8 mouse cellular contexts compared by ENCODE assay signal in the genomic region with DNA sequence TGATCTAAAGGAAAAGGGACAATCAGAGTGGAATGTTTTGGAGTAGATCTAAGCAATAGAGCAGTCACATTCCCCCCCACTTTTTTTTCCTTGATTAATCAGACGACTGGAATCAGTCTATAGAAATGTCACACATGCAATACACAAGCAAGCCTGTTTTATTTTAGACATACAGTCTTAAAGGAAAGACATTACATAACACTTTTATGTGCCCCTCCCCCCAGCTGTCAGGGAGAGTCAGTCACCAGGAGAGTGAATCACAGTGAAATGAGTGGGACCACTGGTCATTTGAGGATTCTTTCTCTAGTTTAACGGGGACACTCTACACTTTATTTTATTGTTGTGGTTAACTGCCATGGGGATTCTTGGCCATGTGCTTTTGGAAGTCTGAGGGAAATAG. TPM values are rescaled to one million over a fixed set of nuclear protein-coding genes. Genes with fewer than 3 reads are reported as not detected.
DNase-seq lines count a peak whose midpoint lies in the region; ATAC-seq and TF ChIP-seq lines count a peak whose summit lies in the region.

No protein-coding gene starts in this region.

- H3K9me3 ChIP-seq in forebrain, embryonic 15.5 days = no peaks in the 10 kb centered on the region
- H3K9me3 ChIP-seq in limb, embryonic 14.5 days (ENCODE audit: control insufficient read depth, low read length) = no peaks in the 10 kb centered on the region

- no peaks in the 10 kb centered on the region; the same call in 1 of the 2 replicates for H3K27me3 ChIP-seq in forebrain, embryonic 15.5 days
- peaks cover 16% of the 10 kb centered on the region for H3K27me3 ChIP-seq in limb, embryonic 14.5 days (ENCODE audit: control insufficient read depth, insufficient read depth, low read length)

- H3K4me1 ChIP-seq in forebrain, embryonic 15.5 days = peaks cover 23% of the 10 kb centered on the region
- peaks cover 10% of the 10 kb centered on the region for H3K4me1 ChIP-seq in limb, embryonic 14.5 days (ENCODE audit: control insufficient read depth, insufficient read depth, low read length)

- H3K27ac ChIP-seq in left cerebral cortex, adult 2 months = 0 out of 2 replicates have a peak overlapping the region, but pooled peaks have one; percentile 4
- H3K27ac ChIP-seq in forebrain, embryonic 15.5 days (replicated peaks) = no peak overlapping the region
- H3K27ac ChIP-seq in limb, embryonic 14.5 days (replicated peaks; ENCODE audit: low read depth, low read length) = no peak overlapping the region

- H3K4me3 ChIP-seq in left cerebral cortex, adult 2 months = peak overlapping the region; percentile 80
- H3K4me3 ChIP-seq in forebrain, embryonic 15.5 days = peak overlapping the region; percentile 78
- H3K4me3 ChIP-seq in limb, embryonic 14.5 days (replicated peaks; ENCODE audit: low read length) = peak overlapping the region; percentile 75

- ATAC-seq in forebrain, embryonic 15.5 days (replicated peaks) = no peak
- no peak for ATAC-seq in limb, embryonic 14.5 days (ENCODE audit: low FRiP score, low read depth)

- TF ChIP-seq CTCF in left cerebral cortex, adult 2 months (IDR thresholded peaks at IDR 0.05) = no peak

- intact Hi-C loops in left cerebral cortex, adult 2 months (cut with DNase I) = loop anchor here (5.0 kb wide), 2 partner anchors 116 to 124 kb away; no protein-coding TSS in a partner anchor
- intact Hi-C loops in left cerebral cortex, postnatal 36 days (cut with DNase I) = loop anchor here (5.0 kb wide), 1 partner anchor 116 kb away; no protein-coding TSS in a partner anchor

- H3K36me3 ChIP-seq in forebrain, embryonic 15.5 days = no peaks in the 10 kb centered on the region
- H3K36me3 ChIP-seq in limb, embryonic 14.5 days (ENCODE audit: control insufficient read depth, insufficient read depth, low read length) = no peaks in the 10 kb centered on the region

- 10% methylated on average over 2 of the region's 2 CpGs for WGBS in forebrain, embryonic 15.5 days
- WGBS in limb, embryonic 14.5 days = 14% methylated on average over 2 of the region's 2 CpGs

- H3K9ac ChIP-seq in forebrain, embryonic 15.5 days (replicated peaks) = no peak overlapping the region
- H3K9ac ChIP-seq in limb, embryonic 14.5 days (ENCODE audit: low read depth, low read length, severe bottlenecking) = no peak overlapping the region

- H3K4me2 ChIP-seq in forebrain, embryonic 15.5 days (replicated peaks) = peak overlapping the region; percentile 89
- peak overlapping the region; percentile 85 for H3K4me2 ChIP-seq in limb, embryonic 14.5 days (replicated peaks; ENCODE audit: low read depth, low read length, severe bottlenecking)

- DNase-seq in left cerebral cortex, adult 2 months (ENCODE audit: extremely low spot score in 1 of 2, low spot score in 2 of 2) = no peak
- no peak for DNase-seq in left cerebral cortex, adult 11 months (ENCODE audit: low spot score)
- no peak for DNase-seq in limb, embryonic 14.5 days (ENCODE audit: low spot score)
- DNase-seq in retina, embryonic 14.5 days (ENCODE audit: low spot score) = peak; percentile 24
- no peak for DNase-seq in urinary bladder, adult 18-20 months (ENCODE audit: low spot score in 2 of 2)
- no peak for DNase-seq in spleen, postnatal 14 days (ENCODE audit: low spot score in 2 of 2)
- no peak for DNase-seq in left cerebral cortex, postnatal 36 days (ENCODE audit: low spot score in 2 of 2)

- TF ChIP-seq POLR2A in limb, embryonic 14.5 days (IDR thresholded peaks at IDR 0.05; ENCODE audit: borderline replicate concordance, extremely low read depth, insufficient read depth, insufficient read length) = no peak

RNA-seq across cellular contexts. Expression of gene Arhgef26, which starts 2.7 kb away (rescaled TPM):
- total RNA-seq in left cerebral cortex, adult 2 months (2021) = 10 to 100 TPM; 23.0 to 26.5 TPM
- polyA plus RNA-seq in forebrain, embryonic 15.5 days (2015; fragmentation: Nextera tagmentation; extraction: Ambion mirVana) = 14.8 and 17.8 TPM in 2 replicates
- 5.8 and 6.3 TPM in 2 replicates for polyA plus RNA-seq in limb, embryonic 14.5 days (2012; rRNA removed)
- polyA plus RNA-seq in limb, embryonic 14.5 days (2014; fragmentation: Nextera tagmentation; extraction: Ambion mirVana) = 6.2 and 8.6 TPM in 2 replicates
- 10 to 100 TPM; 21.1 to 21.5 TPM for total RNA-seq in left cerebral cortex, postnatal 36 days (2021)
